Mouse (Mus musculus) limb, embryonic 13.5 days (tissue): Measurements from ENCODE around the gene Myo1d. TPM values are rescaled to one million over a fixed set of nuclear protein-coding genes. Genes with fewer than 3 reads are reported as not detected.

Experiments used
- ATAC-seq: fragments of 200-750 bp; cut with Nextera tagmentation; 2 replicates; pipeline ENCODE4 v1.8.0; 2017; ENCODE audit warnings: low read depth, moderate number of reproducible peaks, moderate TSS enrichment; ENCODE audit not compliant: low FRiP score
- H3K27ac ChIP-seq: fragments of 300-500 bp; sonication (generic); 2 replicates; pipeline ENCODE4 v1.5.1; 2015; ENCODE audit warnings: inconsistent platforms, mild to moderate bottlenecking, moderate library complexity
- H3K27me3 ChIP-seq: fragments of 300-500 bp; sonication (generic); 2 replicates; pipeline ENCODE4 v1.6.1; 2015; ENCODE audit warnings: mild to moderate bottlenecking, inconsistent platforms
- H3K36me3 ChIP-seq: fragments of 300-500 bp; sonication (generic); 2 replicates; pipeline ENCODE4 v1.6.1; 2015; ENCODE audit warnings: inconsistent platforms, mild to moderate bottlenecking, moderate library complexity
- H3K4me1 ChIP-seq: fragments of 300-500 bp; sonication (generic); 2 replicates; pipeline ENCODE4 v1.6.1; 2015; ENCODE audit warnings: inconsistent platforms
- H3K4me2 ChIP-seq: fragments of 300-500 bp; sonication (generic); replicated peaks from 2 replicates; pipeline ENCODE4 v1.6.1; 2015; ENCODE audit warnings: inconsistent platforms, mild to moderate bottlenecking, moderate library complexity
- H3K4me3 ChIP-seq: fragments of 300-500 bp; sonication (generic); 2 replicates; pipeline ENCODE4 v1.5.1; 2015; ENCODE audit warnings: moderate library complexity, mild to moderate bottlenecking, inconsistent platforms
- H3K9ac ChIP-seq: fragments of 300-500 bp; sonication (generic); 2 replicates; pipeline ENCODE4 v1.6.1; 2015; ENCODE audit warnings: mild to moderate bottlenecking, inconsistent platforms
- H3K9me3 ChIP-seq: fragments of 300-500 bp; sonication (generic); 2 replicates; pipeline ENCODE4 v1.6.1; 2016; ENCODE audit warnings: inconsistent platforms
- WGBS: fragments of 180-500 bp; shearing (Covaris S2); methylation state at CpG from one replicate; pipeline ENCODE4 v1.1.7; 2015; 5-methylcytosine and 5-hydroxymethylcytosine counted together
- polyA plus RNA-seq: library from polyadenylated mRNA; unstranded; fragments of >200 nt; fragmentation: Nextera tagmentation; extraction: Ambion mirVana; gene quantifications from 2 replicates; pipeline ENCODE4 v1.2.1, GENCODE M21; 2015

The Myo1d gene
- polyA plus RNA-seq, 1 experiment from 2014 or later = 6.7 TPM

DNA sequence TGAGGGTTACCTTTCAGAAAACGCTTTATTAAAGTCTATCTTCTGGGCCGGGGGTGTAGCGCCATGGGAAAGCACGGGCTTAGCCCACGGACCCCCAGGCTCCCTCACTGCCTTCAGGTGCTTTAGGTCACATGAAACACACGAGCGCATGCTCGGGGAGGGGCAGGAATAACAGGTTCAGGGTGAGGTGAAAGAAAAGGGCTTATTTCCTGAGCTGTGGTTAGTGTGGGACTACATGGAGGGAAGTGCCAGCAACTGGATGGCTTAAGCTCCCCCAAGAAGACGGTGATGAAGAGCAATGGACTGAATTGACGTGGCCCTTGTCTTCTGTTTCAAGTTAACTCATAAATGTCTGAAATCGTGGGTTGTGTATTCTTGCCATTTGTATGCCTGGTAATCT lies 226.8 kb downstream of the Myo1d start:
- Histone ChIP-seq H3K4me2 (no peak overlapping the region), H3K9me3 (no peaks in the 10 kb centered on the region), H3K4me3 (no peak overlapping the region), H3K27ac (no peak overlapping the region), H3K27me3 (no peaks in the 10 kb centered on the region), H3K9ac (no peak overlapping the region), H3K36me3 (no peaks in the 10 kb centered on the region), H3K4me1 (0 out of 2 replicates have a peak, but pooled peaks cover 8% of the 10 kb centered on the region)
- no peak for ATAC-seq
- WGBS = 75% methylated on average over 11 of the region's 11 CpGs

DNA sequence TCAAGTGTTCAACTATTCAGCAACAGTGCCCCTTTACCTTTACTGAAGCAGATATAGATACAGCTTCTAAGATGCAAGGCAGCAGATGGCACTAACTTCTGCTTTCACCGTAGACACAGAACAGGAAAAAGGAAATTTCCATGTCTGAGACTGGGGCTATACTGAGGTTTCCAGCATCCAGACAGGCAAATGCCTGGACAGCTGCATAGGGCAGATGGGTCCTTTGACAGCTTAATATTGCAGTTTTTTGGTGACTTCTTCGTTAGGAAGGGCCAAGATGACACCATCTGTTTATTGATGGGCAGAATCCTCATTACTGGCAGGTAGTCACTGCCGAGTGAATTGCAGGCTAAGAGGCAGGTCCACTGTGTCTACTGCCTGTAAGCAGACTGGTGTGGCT lies 228.2 kb downstream of the Myo1d start:
- H3K4me3 ChIP-seq = no peak overlapping the region
- H3K9me3 ChIP-seq = no peaks in the 10 kb centered on the region
- ATAC-seq = no peak
- H3K9ac ChIP-seq = no peak overlapping the region
- WGBS = 62% methylated on average over 3 of the region's 3 CpGs
- no peak overlapping the region for H3K27ac ChIP-seq
- 0 out of 2 replicates have a peak, but pooled peaks cover 8% of the 10 kb centered on the region for H3K4me1 ChIP-seq
- no peaks in the 10 kb centered on the region for H3K27me3 ChIP-seq
- H3K4me2 ChIP-seq = no peak overlapping the region
- H3K36me3 ChIP-seq = no peaks in the 10 kb centered on the region

DNA sequence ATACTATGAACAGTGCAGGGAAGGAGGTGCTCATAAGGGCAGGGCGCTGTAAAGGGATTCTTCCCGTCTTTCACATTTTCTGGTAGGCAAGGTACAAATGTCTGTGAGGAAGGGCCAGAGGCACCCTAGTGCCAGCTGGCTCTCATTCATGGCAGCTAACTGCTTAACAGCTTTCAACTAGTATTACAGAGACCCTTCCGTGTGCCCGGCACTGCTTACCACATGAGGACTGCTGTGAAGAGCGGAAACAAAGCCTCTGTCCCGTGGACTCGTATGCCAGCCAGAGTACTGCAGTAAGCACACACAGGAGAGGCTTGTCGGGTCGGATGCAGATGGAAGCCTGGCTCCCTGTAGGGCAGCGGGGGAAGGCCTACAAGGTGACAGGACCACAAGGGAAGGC lies 229.6 kb downstream of the Myo1d start:
- Histone ChIP-seq H3K4me1 (0 out of 2 replicates have a peak, but pooled peaks cover 8% of the 10 kb centered on the region), H3K4me3 (no peak overlapping the region), H3K36me3 (no peaks in the 10 kb centered on the region), H3K9ac (no peak overlapping the region), H3K4me2 (no peak overlapping the region), H3K27ac (peak overlapping the region; percentile 39; the same call in 1 of the 2 replicates), H3K9me3 (no peaks in the 10 kb centered on the region), H3K27me3 (no peaks in the 10 kb centered on the region)
- WGBS = 62% methylated on average over 10 of the region's 10 CpGs
- no peak for ATAC-seq

DNA sequence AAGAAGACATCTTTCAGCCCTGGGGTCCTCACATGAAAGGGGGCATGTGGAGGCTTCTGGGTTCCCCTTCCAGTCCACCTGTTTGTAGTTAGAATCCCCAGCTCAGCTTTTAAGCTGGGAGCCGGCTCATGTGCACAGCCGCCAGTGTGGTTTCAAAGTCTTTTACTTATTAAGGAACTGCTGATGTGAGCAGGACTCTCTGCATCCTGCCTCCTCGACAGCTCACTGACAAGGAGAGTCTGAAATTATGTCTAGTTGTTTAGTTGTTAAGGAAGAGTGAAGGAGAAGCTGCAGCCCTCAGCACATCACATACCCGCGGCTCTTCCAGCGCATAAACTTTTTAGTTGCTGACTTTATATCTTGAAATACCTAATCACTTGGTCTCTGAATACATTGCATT lies 230.0 kb downstream of the Myo1d start:
- H3K36me3 ChIP-seq = no peaks in the 10 kb centered on the region
- H3K27ac ChIP-seq = no peak overlapping the region
- no peaks in the 10 kb centered on the region for H3K27me3 ChIP-seq
- no peak overlapping the region for H3K4me2 ChIP-seq
- H3K4me3 ChIP-seq = no peak overlapping the region
- H3K9me3 ChIP-seq = no peaks in the 10 kb centered on the region
- no peak for ATAC-seq
- H3K4me1 ChIP-seq = 0 out of 2 replicates have a peak, but pooled peaks cover 8% of the 10 kb centered on the region
- WGBS = 45% methylated on average over 6 of the region's 6 CpGs
- no peak overlapping the region for H3K9ac ChIP-seq

DNA sequence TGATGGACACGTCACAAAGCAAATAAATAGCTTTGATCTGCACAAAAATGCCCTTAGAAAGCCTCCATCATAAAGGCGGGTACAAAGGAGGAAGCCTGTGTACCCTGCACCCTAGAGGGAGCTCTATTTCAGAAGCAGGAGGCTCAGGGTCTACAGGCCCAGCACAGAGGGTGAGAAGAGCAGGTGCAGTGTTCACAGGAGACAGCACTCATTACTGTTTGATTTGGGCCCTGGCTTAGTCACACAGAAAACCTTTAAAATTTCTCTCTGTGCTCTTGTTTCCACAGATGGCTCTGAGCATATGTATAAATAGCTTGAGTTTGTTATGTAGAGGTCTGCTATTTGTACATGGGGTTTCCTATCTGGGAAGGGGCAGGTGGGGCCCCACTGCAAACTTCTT lies 233.6 kb downstream of the Myo1d start:
- no peaks in the 10 kb centered on the region for H3K36me3 ChIP-seq
- 66% methylated on average over 2 of the region's 2 CpGs for WGBS
- H3K9ac ChIP-seq = no peak overlapping the region
- H3K27me3 ChIP-seq = no peaks in the 10 kb centered on the region
- no peak overlapping the region for H3K4me2 ChIP-seq
- no peak for ATAC-seq
- no peak overlapping the region for H3K4me3 ChIP-seq
- H3K4me1 ChIP-seq = 0 out of 2 replicates have a peak, but pooled peaks cover 8% of the 10 kb centered on the region
- H3K27ac ChIP-seq = no peak overlapping the region
- no peaks in the 10 kb centered on the region for H3K9me3 ChIP-seq

DNA sequence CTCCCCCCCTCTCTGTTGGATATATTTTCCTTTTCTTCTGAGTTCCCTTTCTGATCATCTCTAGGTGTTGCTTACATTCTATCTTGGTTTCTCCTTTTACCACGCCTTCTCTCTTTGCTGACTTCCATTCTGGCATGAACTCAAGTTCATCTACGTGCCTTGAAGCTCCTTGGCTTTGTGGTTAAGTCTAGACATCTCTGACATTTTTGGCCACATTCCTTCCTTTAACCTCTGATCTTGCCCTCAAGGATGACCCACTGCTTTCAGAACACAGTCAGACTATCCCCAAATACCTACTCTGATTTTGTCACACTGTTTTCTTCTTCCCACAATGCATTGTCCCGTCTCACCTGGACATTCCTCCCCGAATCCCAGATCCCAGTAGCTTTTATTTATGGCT lies 240.8 kb downstream of the Myo1d start:
- 74% methylated on average over 4 of the region's 4 CpGs for WGBS
- Histone ChIP-seq H3K4me3 (no peak overlapping the region), H3K9me3 (no peaks in the 10 kb centered on the region), H3K9ac (no peak overlapping the region), H3K36me3 (no peaks in the 10 kb centered on the region), H3K4me1 (no peaks in the 10 kb centered on the region), H3K27ac (no peak overlapping the region), H3K27me3 (no peaks in the 10 kb centered on the region), H3K4me2 (no peak overlapping the region)
- ATAC-seq = no peak

DNA sequence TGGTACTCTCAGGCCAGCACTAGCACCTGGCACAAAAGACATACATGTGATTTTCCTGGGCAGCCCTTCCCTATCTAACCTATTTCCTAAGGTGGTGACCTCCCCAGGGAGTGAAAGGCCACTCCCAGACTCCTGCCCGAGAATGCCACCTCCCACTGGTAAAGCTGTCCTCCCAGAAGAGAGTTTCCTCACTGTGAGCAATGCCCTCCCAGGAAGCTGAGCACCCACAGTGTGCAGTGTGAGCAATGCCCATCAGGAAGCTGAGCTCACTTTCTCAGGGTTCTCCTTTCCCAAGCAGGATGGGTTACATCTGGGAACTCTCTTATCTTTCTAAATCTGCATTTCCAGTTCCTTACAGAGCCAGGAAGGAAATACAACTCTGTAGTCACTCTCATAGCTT lies 246.9 kb downstream of the Myo1d start:
- no peak for ATAC-seq
- Histone ChIP-seq H3K4me1 (no peaks in the 10 kb centered on the region), H3K4me3 (no peak overlapping the region), H3K27me3 (no peaks in the 10 kb centered on the region), H3K36me3 (no peaks in the 10 kb centered on the region), H3K27ac (no peak overlapping the region), H3K9me3 (no peaks in the 10 kb centered on the region), H3K9ac (no peak overlapping the region), H3K4me2 (no peak overlapping the region)
- WGBS = 33% methylated on average over 1 of the region's 1 CpGs

DNA sequence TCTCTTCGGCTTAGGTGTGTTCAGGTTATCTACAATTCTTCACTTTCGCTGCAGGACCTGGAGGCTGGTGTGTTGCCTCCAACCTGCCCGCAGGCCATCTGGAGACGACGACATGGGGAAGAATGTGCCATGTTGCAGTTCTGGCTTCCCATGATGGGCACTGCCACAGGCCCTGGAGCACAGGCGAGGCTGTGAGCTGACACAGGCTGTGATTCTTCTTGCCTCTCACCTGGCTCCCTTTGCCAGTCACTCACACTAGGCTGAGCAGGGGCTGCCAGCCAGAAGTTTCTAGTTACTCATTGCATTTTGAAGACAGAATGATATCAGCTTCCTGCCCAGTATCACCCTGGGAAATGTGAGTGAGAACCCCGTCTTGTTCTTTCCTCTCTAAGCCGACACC lies 250.7 kb downstream of the Myo1d start:
- 77% methylated on average over 8 of the region's 8 CpGs for WGBS
- Histone ChIP-seq H3K4me2 (no peak overlapping the region), H3K9me3 (no peaks in the 10 kb centered on the region), H3K9ac (no peak overlapping the region), H3K4me3 (no peak overlapping the region), H3K36me3 (no peaks in the 10 kb centered on the region), H3K27ac (no peak overlapping the region), H3K4me1 (no peaks in the 10 kb centered on the region), H3K27me3 (no peaks in the 10 kb centered on the region)
- ATAC-seq = no peak

DNA sequence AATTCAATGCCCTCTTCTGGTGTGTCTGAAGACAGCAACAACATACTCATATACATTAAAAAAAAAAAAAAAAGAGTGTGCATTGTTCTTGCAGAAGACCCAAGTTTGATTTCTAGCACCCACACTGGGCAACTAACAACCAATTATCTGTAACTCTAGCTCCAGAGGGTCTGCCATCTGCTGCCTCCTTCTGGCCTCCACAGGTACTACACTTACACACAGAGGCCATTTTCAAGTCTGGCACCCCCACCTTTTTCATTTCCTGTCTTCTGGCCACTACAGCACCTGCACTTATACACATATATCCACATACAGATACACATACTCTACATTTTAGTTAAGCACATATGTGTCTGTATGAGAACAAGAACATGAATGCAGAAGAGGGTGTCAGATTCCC lies 252.1 kb downstream of the Myo1d start:
- ATAC-seq = no peak
- no peak overlapping the region for H3K4me2 ChIP-seq
- H3K9me3 ChIP-seq = no peaks in the 10 kb centered on the region
- H3K9ac ChIP-seq = no peak overlapping the region
- H3K4me3 ChIP-seq = no peak overlapping the region
- no peaks in the 10 kb centered on the region for H3K4me1 ChIP-seq
- no peak overlapping the region for H3K27ac ChIP-seq
- H3K36me3 ChIP-seq = no peaks in the 10 kb centered on the region
- no peaks in the 10 kb centered on the region for H3K27me3 ChIP-seq

DNA sequence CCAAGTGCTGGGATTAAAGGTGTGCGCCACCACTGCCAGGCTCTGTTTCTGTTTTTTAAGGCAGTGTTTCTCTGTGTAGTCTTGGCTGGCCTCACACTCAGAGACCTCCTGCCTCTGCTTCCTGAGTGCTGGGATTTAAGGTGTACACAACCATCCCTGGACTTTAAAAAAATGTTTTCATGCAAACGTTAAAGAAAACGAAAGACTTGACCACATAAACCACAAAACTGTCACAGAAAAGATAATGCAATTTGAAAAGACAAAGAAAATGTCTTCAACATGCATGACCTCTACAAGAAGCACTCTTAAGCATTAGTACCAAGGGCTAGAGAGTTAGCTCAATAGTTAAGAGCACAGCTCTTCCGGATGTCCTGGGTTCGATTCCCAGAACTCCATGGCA lies 255.6 kb downstream of the Myo1d start:
- Histone ChIP-seq H3K9me3 (no peaks in the 10 kb centered on the region), H3K27me3 (no peaks in the 10 kb centered on the region), H3K36me3 (no peaks in the 10 kb centered on the region), H3K4me1 (no peaks in the 10 kb centered on the region; the same call in 1 of the 2 replicates), H3K4me3 (no peak overlapping the region), H3K9ac (no peak overlapping the region), H3K4me2 (no peak overlapping the region), H3K27ac (no peak overlapping the region)
- ATAC-seq = no peak
- WGBS = 93% methylated on average over 5 of the region's 5 CpGs

DNA sequence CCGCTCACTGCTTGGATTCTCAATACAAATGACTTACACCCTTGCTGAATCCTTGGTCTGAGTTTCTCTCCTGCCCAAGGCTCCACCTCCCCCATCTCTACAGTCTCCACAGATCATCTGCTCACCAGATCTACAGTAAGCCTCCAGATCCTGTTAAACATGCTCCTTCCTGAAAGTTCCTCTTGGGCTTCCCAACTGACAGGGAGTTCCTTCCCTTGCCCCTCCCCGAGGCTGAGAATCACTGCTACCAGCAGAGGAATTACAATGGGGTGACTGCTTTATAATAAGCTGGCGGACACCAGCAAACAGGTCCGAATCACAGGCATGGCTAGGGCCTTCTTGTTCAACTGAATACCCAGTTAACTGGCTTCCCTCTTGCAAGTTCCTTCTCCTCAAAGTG lies 256.4 kb downstream of the Myo1d start:
- Histone ChIP-seq H3K9me3 (no peaks in the 10 kb centered on the region), H3K36me3 (no peaks in the 10 kb centered on the region), H3K27me3 (no peaks in the 10 kb centered on the region), H3K4me1 (peaks cover 8% of the 10 kb centered on the region), H3K9ac (no peak overlapping the region), H3K27ac (no peak overlapping the region), H3K4me3 (no peak overlapping the region), H3K4me2 (no peak overlapping the region)
- WGBS = 75% methylated on average over 4 of the region's 4 CpGs
- no peak for ATAC-seq

DNA sequence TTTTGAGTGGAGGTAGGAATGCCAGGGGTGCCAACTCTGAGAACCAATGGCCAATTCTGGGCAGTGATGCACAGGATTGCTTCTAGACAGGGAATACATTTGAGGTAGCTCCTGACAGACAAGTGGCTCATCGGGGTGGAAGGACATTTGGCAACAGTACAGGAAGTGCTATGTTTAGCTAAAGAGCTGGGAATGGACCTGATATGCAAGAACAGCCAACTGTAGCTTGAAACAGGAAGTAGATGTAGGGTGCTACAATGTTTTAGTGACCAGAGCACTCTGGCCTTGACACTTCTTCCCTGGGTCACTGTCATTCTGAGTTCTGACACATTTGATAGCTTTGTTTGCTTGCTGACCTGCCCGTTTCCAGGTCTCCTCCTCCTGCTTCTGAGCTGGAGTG lies 257.0 kb downstream of the Myo1d start:
- no peaks in the 10 kb centered on the region for H3K27me3 ChIP-seq
- peaks cover 13% of the 10 kb centered on the region for H3K4me1 ChIP-seq
- ATAC-seq = no peak
- H3K27ac ChIP-seq = no peak overlapping the region
- H3K9me3 ChIP-seq = no peaks in the 10 kb centered on the region
- no peak overlapping the region for H3K9ac ChIP-seq
- no peak overlapping the region for H3K4me3 ChIP-seq
- no peak overlapping the region for H3K4me2 ChIP-seq
- H3K36me3 ChIP-seq = no peaks in the 10 kb centered on the region
- WGBS = 73% methylated on average over 2 of the region's 2 CpGs

DNA sequence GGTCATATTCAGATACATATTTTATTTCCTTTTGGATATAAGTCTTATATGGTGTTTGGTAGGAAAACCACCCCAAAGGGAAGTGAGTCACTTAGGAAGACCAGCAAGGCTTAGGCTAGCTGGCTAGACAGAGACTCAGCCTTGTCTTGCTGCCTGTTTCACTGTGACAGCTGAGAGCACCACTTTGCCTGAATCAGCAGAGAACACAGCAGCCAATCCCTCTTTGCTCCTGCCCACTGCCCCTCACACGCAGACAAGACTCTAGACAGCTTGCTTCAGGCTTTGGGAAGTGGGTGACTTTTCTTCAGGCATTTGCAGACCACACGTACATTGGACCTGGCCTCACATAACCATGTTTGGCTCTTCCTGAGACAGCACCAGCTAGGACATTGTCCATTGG lies 258.7 kb downstream of the Myo1d start:
- Histone ChIP-seq H3K4me1 (peaks cover 13% of the 10 kb centered on the region), H3K27ac (no peak overlapping the region), H3K9me3 (no peaks in the 10 kb centered on the region), H3K4me3 (no peak overlapping the region), H3K9ac (no peak overlapping the region), H3K27me3 (no peaks in the 10 kb centered on the region), H3K36me3 (no peaks in the 10 kb centered on the region), H3K4me2 (no peak overlapping the region)
- WGBS = 63% methylated on average over 2 of the region's 2 CpGs
- ATAC-seq = no peak
